Mouse (Mus musculus) thymus, adult 2 months (tissue): Measurements from ENCODE around the gene Cdh13. TPM values are rescaled to one million over a fixed set of nuclear protein-coding genes. Genes with fewer than 3 reads are reported as not detected.

Experiments
- DNase-seq: peaks from one replicate; pipeline ENCODE4 v3.0.0; 2021
- H3K27ac ChIP-seq: fragments of 200-500 bp; 2 replicates; pipeline ENCODE4 v1.5.1; 2012; ENCODE audit warnings: low read length, control low read depth; ENCODE audit not compliant: control insufficient read depth, insufficient read depth
- H3K27me3 ChIP-seq: fragments of 200-500 bp; 2 replicates; pipeline ENCODE4 v1.6.1; 2012; ENCODE audit warnings: mild to moderate bottlenecking, low read length, moderate library complexity, mixed read lengths; ENCODE audit not compliant: control insufficient read depth, insufficient read depth
- H3K36me3 ChIP-seq: fragments of 200-500 bp; 2 replicates; pipeline ENCODE4 v1.6.1; 2012; ENCODE audit warnings: mild to moderate bottlenecking, low read length, moderate library complexity; ENCODE audit not compliant: control insufficient read depth, insufficient read depth
- H3K4me1 ChIP-seq: fragments of 200-500 bp; replicated peaks from 2 replicates; pipeline ENCODE4 v1.6.1; 2012; ENCODE audit warnings: low read length; ENCODE audit not compliant: control insufficient read depth, insufficient read depth
- H3K4me3 ChIP-seq: fragments of 200-500 bp; 2 replicates; pipeline ENCODE4 v1.5.1; 2012; ENCODE audit warnings: mild to moderate bottlenecking, low read length, control low read depth, moderate library complexity; ENCODE audit not compliant: control insufficient read depth, insufficient read depth
- CTCF ChIP-seq: fragments of 200-500 bp; IDR thresholded peaks from 2 replicates; pipeline ENCODE4 v1.5.1; 2012; ENCODE audit warnings: mild to moderate bottlenecking, control low read depth, low read length, moderate library complexity, borderline replicate concordance; ENCODE audit not compliant: control insufficient read depth, poor library complexity, insufficient read depth; ENCODE audit errors: extremely low read depth
- POLR2A ChIP-seq: fragments of 200-500 bp; IDR thresholded peaks from 2 replicates; pipeline ENCODE4 v1.6.1; 2012; ENCODE audit warnings: mild to moderate bottlenecking, low read length, control low read depth, moderate library complexity; ENCODE audit not compliant: control insufficient read depth, poor library complexity, insufficient read depth; ENCODE audit errors: extremely low read depth
- WGBS: fragments of 180-500 bp; shearing (Covaris S2); methylation state at CpG from one replicate; pipeline ENCODE4 v1.1.7; 2018; 5-methylcytosine and 5-hydroxymethylcytosine counted together
- polyA plus RNA-seq: library from polyadenylated mRNA; depleted of rRNA; stranded (reverse); fragments of >200 nt; gene quantifications from 2 replicates; pipeline ENCODE4 v1.2.3, GENCODE M21; 2012

Cdh13 gene
- polyA plus RNA-seq, 1 experiment: 12.5 TPM

DNA sequence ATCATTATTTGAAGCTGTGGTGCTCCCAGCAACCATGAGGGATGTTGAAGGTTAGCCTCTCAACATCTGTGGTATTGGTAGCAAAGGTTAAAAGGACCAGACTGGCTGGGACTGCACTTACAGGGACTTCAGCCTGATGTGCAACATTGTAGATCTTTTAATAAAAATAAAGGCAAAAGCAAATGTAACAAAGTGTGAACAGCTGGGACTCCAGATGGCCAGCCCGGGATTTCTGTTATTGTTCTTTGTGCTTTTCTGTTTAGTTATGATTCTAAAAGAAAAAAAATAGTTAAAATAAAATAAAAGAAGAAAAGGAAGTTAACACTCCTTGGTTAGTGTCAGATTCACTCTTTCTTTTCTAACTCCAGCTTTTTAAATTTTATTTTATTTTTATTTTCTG, 717.1 kb downstream of the Cdh13 start:
- no peak for DNase-seq
- Histone ChIP-seq H3K4me3 (no peak overlapping the region), H3K36me3 (no peaks in the 10 kb centered on the region), H3K27me3 (no peaks in the 10 kb centered on the region), H3K27ac (no peak overlapping the region), H3K4me1 (no peaks in the 10 kb centered on the region)
- TF ChIP-seq CTCF (no peak), POLR2A (no peak)
- WGBS: 96% methylated on average over 1 of the region's 1 CpGs

GRCm38 (mm10) chr8:119004821-119005220, 721.3 kb downstream of the Cdh13 start:
- no peak for TF ChIP-seq CTCF
- TF ChIP-seq POLR2A: no peak
- no peak for DNase-seq
- Histone ChIP-seq H3K27me3 (no peaks in the 10 kb centered on the region), H3K4me3 (no peak overlapping the region), H3K36me3 (no peaks in the 10 kb centered on the region), H3K27ac (no peak overlapping the region), H3K4me1 (no peaks in the 10 kb centered on the region)
- 95% methylated on average over 5 of the region's 5 CpGs for WGBS

- no peaks in the 10 kb centered on the region for H3K4me1 ChIP-seq
- no peak for DNase-seq
- TF ChIP-seq CTCF (no peak), POLR2A (no peak)
- H3K27me3 ChIP-seq: no peaks in the 10 kb centered on the region
- no peaks in the 10 kb centered on the region for H3K36me3 ChIP-seq
- H3K4me3 ChIP-seq: no peak overlapping the region
- WGBS: 91% methylated on average over 6 of the region's 6 CpGs
- no peak overlapping the region for H3K27ac ChIP-seq
These were observed 735.1 kb downstream of the Cdh13 start for GRCm38 (mm10) chr8:119018675-119019074.

DNA sequence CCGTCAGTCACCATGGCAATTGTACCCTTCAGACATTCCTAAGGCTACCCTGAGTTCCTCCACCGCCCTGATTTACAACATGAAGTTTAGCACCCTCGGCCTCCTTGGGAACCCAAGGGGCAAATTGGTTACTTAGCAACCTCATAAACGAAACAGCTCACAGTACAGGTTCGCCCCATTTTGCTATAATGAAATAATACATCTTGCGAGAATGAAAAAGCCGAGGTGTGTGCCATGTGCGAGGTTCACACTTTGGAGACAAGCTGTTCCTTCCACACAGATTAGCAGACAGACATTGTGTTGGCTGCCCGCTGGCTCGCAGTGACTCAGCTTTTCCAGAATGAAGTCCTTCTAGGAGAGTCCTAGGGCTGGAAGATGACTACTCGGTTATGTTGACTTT, 737.2 kb downstream of the Cdh13 start:
- H3K4me1 ChIP-seq: no peaks in the 10 kb centered on the region
- H3K4me3 ChIP-seq: no peak overlapping the region
- H3K27ac ChIP-seq: no peak overlapping the region
- H3K27me3 ChIP-seq: no peaks in the 10 kb centered on the region
- H3K36me3 ChIP-seq: no peaks in the 10 kb centered on the region
- TF ChIP-seq CTCF (no peak), POLR2A (no peak)
- WGBS: 73% methylated on average over 11 of the region's 11 CpGs
- no peak for DNase-seq

DNA sequence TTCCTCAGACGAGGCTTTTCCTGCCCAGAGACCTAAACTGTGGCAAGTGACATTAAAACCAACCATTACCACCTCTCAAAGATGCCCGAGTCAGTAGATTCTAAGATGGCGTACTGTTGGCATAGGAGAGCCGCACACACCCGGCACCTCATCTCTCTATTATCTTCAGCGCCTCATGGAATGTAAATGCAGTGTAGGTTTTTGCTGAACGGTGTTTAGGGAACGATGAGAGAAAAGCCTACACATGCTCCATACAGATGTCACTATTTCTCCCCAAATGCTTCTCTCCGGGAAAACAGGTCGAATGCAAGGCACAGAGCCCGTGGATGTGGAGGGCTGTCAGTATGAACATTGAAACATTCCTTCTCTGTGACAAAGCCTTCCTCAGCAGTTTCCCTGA, 737.9 kb downstream of the Cdh13 start:
- no peak for TF ChIP-seq POLR2A
- no peak for TF ChIP-seq CTCF
- no peaks in the 10 kb centered on the region for H3K27me3 ChIP-seq
- H3K4me1 ChIP-seq: no peaks in the 10 kb centered on the region
- 94% methylated on average over 11 of the region's 11 CpGs for WGBS
- no peaks in the 10 kb centered on the region for H3K36me3 ChIP-seq
- no peak overlapping the region for H3K27ac ChIP-seq
- no peak overlapping the region for H3K4me3 ChIP-seq
- no peak for DNase-seq

DNA sequence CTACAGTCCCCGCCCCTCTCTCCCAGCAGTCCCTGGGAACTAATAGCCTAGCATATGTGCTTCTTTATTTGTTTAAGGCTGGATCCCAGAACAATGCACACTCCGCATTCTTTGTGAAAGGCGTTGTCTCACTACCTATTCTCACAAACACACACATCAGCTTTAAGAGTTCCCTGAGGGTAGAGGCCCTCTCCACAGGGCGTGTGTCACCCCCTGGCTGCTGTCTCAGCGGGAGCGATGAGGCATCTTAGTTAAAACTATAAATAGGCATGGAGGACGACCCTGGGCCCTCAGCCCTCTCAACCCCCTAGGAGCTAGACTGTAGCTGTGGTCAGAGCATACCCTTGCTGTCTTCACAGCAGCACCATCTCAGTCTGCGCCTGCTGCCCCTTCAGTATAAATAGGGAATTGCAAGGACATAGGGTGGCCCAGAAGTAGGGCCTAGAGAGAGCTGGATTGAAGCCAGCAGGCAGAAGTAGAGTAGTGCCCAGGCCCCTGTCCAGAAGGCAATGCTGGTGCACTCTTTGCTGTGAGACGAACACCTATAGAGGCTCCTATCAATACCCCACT, 738.9 kb downstream of the Cdh13 start:
- Histone ChIP-seq H3K4me3 (no peak overlapping the region), H3K27ac (no peak overlapping the region), H3K27me3 (no peaks in the 10 kb centered on the region), H3K36me3 (no peaks in the 10 kb centered on the region), H3K4me1 (no peaks in the 10 kb centered on the region)
- TF ChIP-seq CTCF (no peak), POLR2A (no peak)
- DNase-seq: no peak
- 76% methylated on average over 9 of the region's 9 CpGs for WGBS

DNA sequence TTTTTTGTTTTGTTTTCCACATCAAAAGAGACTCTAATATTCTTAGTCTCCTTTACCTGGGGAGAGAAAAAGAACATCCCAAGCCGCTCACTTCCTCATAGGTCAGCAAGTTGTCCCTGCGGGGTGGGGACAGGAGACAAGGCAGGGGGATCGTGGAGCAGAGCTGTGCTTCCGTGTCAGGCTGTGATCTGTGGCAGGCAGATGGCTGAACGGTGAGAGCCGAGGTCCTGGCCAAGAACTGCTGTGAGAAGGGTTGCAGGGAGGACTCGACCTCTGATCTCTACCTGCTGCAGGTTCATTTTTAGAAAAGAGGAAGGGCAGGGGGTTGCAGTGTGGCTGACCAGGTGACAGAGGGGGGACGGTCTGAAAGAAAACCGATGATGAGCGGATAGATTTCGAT, 749.9 kb downstream of the Cdh13 start:
- TF ChIP-seq CTCF (no peak), POLR2A (no peak)
- DNase-seq: no peak
- no peaks in the 10 kb centered on the region for H3K4me1 ChIP-seq
- WGBS: 79% methylated on average over 11 of the region's 11 CpGs
- H3K4me3 ChIP-seq: no peak overlapping the region
- no peaks in the 10 kb centered on the region for H3K36me3 ChIP-seq
- no peak overlapping the region for H3K27ac ChIP-seq
- H3K27me3 ChIP-seq: no peaks in the 10 kb centered on the region
